Mouse (Mus musculus): ENCODE results near the gene Nt5c1a.

Nt5c1a gene

DNA sequence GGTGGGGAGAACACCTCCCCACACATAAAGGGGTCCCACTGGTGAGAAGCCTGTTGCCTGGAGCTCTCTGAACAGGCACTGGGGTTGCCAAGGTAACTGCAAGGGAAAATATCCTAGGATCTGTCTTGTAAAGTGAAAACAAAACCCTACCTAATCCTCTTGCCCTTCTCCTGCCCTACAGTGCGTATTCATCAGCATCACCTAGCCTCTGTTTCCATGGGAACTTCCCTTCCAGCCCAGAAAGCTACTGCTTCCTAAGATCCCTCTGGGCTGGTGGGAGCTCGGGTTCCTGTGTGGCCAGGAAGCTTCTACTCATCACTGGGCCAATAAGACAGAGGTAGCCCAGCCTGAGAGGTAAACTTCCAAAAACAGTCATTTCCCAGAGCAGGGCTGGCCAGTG is 11.0 kb downstream of the Nt5c1a start:
- no peak for DNase-seq (ENCODE audit: low spot score)

DNA sequence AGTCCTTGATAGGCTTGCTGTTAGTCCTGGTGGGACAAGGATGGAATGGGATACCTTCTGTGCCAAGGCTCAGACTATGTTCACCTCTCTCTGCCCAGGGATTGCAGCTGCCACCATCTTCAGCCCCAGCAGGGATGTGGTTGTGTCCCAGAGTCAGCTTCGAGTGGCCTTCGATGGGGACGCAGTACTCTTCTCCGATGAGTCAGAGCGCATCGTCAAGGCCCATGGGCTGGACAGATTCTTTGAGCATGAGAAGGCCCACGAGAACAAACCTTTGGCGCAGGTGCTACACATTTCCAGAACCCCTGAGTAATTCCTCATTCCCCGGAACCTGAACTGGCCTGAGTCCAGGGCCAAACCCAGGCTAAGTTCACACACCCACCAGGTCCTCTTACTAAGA is 12.7 kb downstream of the Nt5c1a start:
- no peak for DNase-seq (ENCODE audit: low spot score)

DNA sequence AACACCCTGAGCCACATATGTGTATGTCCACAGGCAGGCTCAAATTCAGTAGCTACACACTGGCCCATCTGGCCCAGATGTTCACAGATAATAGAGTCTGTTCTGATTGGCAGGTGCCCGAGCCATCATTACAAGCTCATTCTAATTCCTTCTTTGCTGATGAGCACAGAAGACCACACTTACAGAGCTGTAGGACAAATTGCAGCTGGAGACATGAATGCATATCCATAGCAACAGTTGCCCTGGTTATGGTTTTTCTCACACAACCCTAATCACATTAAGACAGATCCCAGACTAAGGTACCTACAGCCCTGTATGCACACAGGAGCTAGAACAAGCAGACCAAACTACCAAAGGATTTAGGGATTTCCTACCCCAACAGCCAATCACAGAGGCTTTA is 14.1 kb downstream of the Nt5c1a start:
- no peak for DNase-seq (ENCODE audit: low spot score)

GRCm38 (mm10) chr4:123216782-123217181 is 15.5 kb downstream of the Nt5c1a start:
- DNase-seq (ENCODE audit: low spot score) = no peak

GRCm38 (mm10) chr4:123219720-123220357 is 18.5 kb downstream of the Nt5c1a start:
- DNase-seq (ENCODE audit: low spot score) = peak; percentile 63

GRCm38 (mm10) chr4:123220637-123221036 is 19.3 kb downstream of the Nt5c1a start:
- no peak for DNase-seq (ENCODE audit: low spot score)

DNA sequence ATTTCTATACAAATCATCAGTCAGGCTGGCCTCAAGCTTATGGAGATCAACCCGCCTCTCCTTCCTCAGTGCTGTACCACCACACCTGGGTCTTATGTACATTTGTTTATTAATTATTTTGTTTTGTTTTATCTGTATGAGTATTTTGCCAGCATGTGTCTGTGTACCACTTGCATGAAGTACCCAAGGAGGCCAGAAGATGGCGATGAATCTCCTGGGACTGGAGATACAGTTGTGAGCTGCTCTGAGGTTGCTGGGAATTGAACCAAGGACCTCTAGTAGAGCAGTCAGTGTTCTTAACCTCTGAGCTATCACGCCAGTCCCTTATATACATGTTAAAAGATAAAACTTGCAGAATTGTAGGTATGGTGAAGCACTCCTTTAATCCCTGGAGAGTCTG is 22.0 kb downstream of the Nt5c1a start:
- no peak for DNase-seq (ENCODE audit: low spot score)

DNA sequence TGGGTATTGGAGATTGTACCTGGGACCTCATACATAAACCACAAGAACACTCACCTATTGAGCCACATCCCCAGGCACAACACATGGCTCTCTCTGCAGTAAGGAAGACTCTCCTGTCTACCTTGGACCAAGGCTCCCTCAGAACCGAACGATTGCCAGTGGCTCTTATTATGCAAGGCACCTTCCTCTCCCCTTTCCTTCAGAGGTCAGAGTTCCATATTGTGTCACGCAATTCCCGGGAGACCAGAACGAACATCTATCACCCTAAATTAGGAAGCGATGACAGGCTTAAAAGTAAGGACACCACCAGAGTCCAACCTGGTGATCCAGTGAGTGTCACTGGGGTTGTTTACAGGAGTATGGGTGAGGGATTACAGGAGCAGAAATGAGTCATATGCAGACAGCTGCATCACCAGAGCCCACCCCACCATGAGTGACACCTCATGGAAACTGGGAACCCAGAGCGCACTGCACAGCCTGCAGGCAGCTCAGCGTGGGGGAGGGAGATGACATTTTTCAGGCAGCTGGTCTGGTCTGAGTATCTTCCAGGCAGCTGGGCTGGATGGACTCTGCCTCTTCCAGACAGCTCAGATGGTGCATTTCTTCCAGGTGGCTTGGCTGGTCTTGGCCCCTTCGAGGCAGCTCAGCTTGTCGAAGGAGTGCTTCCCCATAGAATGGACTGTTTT is 24.6 kb downstream of the Nt5c1a start:
- DNase-seq (ENCODE audit: low spot score) = no peak

DNA sequence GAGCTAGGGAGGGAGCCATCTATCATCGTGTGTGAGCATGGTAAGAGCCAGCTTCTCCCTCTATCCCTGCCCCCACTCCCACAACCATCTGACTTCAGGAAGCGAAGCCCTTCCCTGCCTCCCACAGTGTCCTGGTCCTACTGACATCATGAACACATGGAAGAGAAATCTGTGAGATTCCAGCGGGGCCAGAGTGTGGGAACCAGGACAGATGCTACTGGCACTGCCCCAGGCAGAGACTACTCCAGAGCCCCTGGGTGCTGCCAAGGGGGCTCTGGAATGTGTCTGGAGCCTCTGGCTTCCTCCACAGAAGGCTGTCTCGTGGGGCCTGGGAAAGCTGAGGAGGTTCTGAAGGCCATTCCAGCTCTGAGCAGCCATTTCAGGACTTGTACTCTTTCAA is 26.4 kb downstream of the Nt5c1a start:
- DNase-seq (ENCODE audit: low spot score) = no peak

GRCm38 (mm10) chr4:123228270-123228669 is 27.0 kb downstream of the Nt5c1a start:
- no peak for DNase-seq (ENCODE audit: low spot score)

GRCm38 (mm10) chr4:123229166-123229565 is 27.9 kb downstream of the Nt5c1a start:
- no peak for DNase-seq (ENCODE audit: low spot score)

GRCm38 (mm10) chr4:123232841-123233240 is 31.5 kb downstream of the Nt5c1a start:
- DNase-seq (ENCODE audit: low spot score) = no peak

- no peak for DNase-seq (ENCODE audit: low spot score)
Measured at GRCm38 (mm10) chr4:123233492-123234084, 32.3 kb downstream of the Nt5c1a start, which contains the start of gene Heyl. Gene Heyl (plus strand): TSS chr4:123233556.

GRCm38 (mm10) chr4:123235835-123236430 is 34.6 kb downstream of the Nt5c1a start:
- DNase-seq (ENCODE audit: low spot score) = no peak

- no peak for DNase-seq (ENCODE audit: low spot score)
Measured at GRCm38 (mm10) chr4:123236431-123237031, 35.2 kb downstream of the Nt5c1a start.

- no peak for DNase-seq (ENCODE audit: low spot score)
Measured at GRCm38 (mm10) chr4:123237386-123238266, 36.3 kb downstream of the Nt5c1a start.

- DNase-seq (ENCODE audit: low spot score) = no peak
Measured at GRCm38 (mm10) chr4:123239361-123240203, 38.3 kb downstream of the Nt5c1a start.

- DNase-seq (ENCODE audit: low spot score) = no peak
Measured at GRCm38 (mm10) chr4:123246221-123246620, 44.9 kb downstream of the Nt5c1a start.

- DNase-seq (ENCODE audit: low spot score) = no peak
Measured at GRCm38 (mm10) chr4:123246651-123247050, 45.3 kb downstream of the Nt5c1a start.

- DNase-seq (ENCODE audit: low spot score) = no peak
Measured at GRCm38 (mm10) chr4:123247147-123247880, 46.0 kb downstream of the Nt5c1a start.
